Mouse (Mus musculus): ENCODE results near the gene Jak3.
"Not testable (repeated sequence)": the region's sequence is repeated elsewhere in the genome, so short reads cannot be mapped to it uniquely, and the experiment has no call there.

The Jak3 gene

DNA sequence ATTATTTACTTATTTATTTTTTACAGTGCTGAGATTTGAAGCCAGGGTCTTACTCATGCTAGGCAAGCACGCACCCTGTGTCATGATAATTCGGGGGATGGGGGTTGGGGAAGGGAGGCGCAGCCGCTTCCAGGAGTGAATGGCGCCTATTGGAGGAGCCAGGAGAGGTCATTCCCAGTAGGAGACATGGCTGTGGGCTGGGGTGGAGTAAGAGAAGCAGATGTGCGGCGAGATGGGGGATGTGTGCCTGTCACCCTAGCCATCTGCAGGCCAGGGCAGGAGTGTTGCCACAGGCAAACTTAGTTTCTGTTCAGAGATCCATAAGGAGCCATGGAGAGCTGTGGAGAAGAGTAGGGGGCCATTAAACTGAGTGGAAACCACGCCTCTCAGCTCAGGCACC lies 11.5 kb downstream of the Jak3 start:
- DNase-seq = no peak

- no peak for DNase-seq
Measured at GRCm38 (mm10) chr8:71689028-71689427, 12.9 kb downstream of the Jak3 start, which contains the start of gene Insl3. Gene Insl3 (plus strand): TSS chr8:71689214.

DNA sequence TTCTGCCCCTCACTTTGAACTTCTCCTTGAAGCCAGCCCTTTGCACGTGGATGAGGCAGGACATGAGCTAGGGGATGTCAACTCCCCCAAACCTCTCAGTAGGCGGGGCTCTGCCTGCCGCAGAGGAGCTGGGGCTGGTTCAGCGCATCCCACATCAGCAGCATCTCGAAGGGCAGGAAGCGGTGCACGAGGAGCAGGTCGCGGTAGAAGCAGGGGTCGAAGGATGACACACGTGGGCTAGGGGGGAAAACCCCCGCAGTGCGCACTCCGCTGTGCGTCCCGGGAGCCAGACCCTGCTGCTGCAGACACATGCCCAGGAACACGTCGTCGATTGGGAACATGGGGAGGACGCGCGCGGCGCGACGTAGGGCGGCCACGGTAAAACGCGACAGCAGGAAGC lies 16.4 kb downstream of the Jak3 start:
- no peak for DNase-seq

DNA sequence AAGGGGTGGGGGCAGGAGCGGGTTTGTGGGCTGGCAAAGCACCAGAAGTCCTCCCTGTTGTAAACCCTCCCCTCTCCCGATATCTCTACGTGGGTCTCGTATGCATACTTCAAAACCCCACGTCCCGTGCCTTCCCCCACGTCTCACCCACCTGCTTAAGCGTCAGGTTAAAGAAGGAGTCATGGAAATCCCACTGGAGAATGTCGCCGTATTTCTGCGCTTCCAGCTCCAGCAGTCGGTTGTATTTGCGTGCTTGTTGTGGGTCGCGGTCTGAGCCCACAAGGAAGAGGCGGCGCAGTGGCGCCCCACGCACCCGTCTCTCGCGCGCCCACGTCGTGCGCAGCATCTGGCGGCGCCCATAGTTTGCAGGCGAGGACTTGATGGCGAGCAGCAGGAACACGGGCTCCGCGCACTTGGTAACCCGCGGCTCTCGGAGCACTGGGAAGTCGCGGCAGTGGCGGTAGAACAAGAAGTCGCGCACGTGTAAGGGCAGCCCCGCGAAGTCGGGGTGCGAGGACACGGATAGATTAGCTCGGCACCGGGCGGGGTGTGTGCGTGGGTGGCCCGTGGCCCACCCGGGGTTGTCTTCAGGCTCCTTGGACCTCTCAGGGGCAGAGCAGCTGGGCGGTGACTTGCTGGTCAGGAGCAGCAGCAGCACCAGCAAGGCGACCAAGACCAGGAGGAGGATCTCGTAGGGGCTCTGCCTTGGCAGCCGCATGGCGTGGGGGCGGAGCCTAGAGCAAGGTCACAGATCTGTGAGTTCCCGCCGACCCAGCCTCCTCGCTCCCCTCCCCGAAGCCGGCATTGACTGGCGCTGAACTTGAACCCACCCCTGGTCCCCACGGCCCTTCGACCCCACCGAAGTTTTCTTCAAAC lies 17.3 kb downstream of the Jak3 start:
- no peak for DNase-seq

DNA sequence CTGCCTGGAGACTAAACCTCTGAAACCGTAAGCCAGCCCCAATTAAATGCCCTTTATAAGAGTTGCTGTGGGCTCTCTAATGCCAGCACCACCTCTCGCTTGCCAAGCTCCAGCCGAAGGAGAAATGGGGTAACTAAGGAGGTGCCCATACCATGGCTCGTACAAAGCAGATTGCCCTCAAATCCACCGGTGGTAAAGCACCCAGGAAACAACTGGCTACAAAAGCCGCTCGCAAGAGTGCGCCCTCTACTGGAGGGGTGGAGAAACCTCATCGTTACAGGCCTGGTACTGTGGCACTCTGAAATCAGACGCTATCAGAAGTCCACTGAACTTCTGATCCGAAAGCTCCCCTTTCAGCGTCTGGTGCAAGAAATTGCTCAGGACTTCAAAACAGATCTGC lies 19.4 kb downstream of the Jak3 start:
- DNase-seq = not testable (repeated sequence)

GRCm38 (mm10) chr8:71700493-71701269 lies 24.6 kb downstream of the Jak3 start:
- DNase-seq = no peak

GRCm38 (mm10) chr8:71701414-71702086 lies 25.5 kb downstream of the Jak3 start, which contains the start of gene B3gnt3:
Gene B3gnt3 (minus strand): TSS chr8:71701789.
- no peak for DNase-seq

- no peak for DNase-seq
Measured at GRCm38 (mm10) chr8:71702087-71702432, 26.0 kb downstream of the Jak3 start.

GRCm38 (mm10) chr8:71702923-71703322 lies 26.8 kb downstream of the Jak3 start:
- DNase-seq = no peak

- not testable (repeated sequence) for DNase-seq
Measured at GRCm38 (mm10) chr8:71703400-71703799, 27.3 kb downstream of the Jak3 start.

GRCm38 (mm10) chr8:71707874-71708273 lies 31.8 kb downstream of the Jak3 start:
- no peak for DNase-seq

- no peak for DNase-seq
Measured at GRCm38 (mm10) chr8:71709134-71709799, 33.2 kb downstream of the Jak3 start.

DNA sequence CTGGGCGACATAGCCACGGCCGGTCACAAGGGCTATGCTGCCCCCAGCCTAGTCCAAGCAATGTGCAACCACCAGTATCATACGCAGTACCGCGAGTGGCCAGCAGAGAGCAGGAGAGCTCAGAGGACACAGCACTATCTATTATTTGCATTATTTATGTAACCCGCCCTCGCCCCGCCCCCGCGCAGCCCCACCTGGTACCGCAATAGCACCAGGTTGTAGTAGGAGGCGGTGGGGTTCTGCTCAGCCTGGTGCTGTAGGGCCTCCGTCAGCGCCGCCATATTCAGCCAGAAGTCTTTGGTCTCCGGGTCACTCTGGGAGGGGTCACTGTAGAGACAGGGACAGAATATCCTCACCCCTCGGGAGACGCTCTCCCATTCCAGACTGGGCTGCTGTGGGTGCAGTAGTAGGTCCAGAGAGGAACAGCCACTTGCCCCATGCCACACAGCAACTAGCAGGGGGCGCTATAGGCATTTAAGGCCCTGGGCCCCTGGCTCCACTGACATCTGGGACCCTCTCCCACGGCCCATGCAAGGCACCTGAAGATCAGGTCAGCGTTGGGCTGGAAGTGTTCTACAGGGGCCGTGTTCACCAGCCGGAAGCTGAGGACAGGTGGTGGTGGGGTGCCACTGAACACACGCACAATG lies 33.8 kb downstream of the Jak3 start:
- peak; percentile 90 for DNase-seq

DNA sequence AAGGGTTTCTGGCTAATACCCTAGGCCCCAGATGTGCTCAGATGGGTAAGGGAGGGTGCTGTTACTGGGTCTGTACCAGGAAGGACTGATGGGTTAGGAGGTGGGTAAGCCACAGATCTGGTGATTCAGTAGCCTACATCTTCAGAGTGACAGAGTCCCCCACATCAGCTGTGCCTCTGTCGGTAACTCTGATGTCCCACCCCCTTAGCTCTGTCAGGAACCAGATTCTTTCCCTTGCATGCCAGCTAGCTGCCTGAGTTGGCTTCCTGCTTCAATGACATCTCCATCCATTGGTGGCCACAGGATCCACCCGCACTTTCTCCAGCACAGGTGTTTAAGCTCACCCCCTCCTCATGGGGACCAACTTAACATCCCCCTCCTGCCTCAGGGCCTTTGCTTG lies 35.5 kb downstream of the Jak3 start:
- DNase-seq = no peak

DNA sequence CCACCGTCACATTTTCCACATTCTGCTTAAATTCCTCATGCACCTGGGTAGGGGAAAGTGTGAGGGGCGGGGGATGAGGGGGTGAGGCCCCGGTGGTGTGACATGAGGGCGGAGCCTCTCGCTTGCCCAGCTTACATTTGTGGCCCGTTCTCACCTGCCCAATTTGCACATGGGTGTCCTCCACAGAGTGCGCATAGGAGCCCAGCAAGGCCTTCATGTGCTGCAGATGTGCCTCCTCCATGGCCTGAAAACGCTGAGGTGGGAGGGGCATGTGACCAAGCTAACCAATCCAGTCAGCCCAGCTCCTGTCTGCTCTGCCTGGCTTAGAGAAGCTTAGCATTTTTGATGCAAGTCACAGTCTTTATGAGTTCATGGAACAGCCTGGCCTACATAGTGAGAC lies 39.4 kb downstream of the Jak3 start:
- DNase-seq = no peak

- no peak for DNase-seq
Measured at GRCm38 (mm10) chr8:71716561-71717053, 40.5 kb downstream of the Jak3 start.

- no peak for DNase-seq
Measured at GRCm38 (mm10) chr8:71717096-71717495, 41.0 kb downstream of the Jak3 start.

DNA sequence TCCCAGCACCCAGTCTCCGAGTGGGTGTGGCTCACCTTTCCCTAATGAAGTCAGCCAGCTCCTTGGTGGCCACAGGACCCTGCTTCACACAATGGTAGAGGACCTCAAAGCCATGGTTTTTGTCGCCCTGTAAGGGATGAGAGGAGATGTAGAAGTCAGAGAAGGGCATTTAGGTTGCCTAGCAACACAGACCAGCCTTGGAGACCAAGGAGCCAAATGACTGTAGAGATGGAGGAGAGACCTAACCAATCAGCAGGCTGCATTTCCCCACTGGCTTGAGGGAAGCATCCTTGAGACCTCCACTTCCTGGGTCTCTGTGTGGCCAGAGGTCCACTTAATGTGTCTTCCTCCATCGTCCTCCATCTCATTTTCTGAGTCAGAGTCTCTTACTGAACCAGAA lies 42.2 kb downstream of the Jak3 start:
- no peak for DNase-seq

DNA sequence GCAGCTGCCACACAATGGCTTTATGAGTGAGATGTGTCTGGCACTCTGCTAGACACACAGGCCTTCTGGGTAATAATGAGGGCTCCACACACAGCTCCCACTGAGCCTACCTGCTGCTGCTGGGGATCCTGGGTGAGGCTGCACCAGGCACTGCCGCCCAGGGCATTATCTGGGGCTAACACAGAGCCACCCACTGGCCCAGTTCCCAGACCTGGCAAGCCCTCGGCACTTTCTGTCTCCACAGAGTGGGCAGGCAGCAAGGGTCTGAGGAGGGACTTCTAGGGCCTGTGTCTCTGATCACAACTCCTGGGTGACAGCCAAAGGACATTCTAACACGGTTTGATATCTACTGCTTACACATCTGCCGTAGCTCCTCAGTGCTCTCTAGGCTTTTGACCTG lies 43.1 kb downstream of the Jak3 start:
- DNase-seq = peak; percentile 57

DNA sequence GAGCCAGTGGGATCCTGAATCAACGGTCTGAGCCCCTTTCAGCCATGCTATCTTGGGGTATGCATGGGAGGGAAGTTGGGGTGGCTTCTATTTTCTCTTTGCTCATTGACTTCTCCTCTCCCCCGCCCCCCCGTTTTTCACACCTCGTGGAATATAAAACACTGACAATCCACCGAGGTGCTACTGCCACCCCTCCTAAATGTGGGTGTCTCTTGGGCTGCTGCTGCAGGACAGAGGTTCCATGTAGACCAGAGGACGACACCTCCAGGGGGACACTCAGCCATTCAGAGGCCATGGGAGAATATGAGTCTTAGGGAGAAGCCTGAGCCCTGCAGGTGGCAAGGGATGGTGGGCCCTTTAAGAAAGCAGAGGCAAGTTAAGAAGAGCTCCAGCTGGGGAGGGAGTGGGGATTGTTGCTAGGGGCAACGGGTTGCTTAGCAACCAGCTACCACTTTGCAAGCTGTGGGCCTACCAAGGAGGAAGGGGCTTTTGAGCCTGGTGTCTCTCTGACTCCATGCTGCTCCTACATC lies 43.9 kb downstream of the Jak3 start:
- no peak for DNase-seq

- DNase-seq = no peak
Measured at GRCm38 (mm10) chr8:71723047-71723551, 47.0 kb downstream of the Jak3 start.

DNA sequence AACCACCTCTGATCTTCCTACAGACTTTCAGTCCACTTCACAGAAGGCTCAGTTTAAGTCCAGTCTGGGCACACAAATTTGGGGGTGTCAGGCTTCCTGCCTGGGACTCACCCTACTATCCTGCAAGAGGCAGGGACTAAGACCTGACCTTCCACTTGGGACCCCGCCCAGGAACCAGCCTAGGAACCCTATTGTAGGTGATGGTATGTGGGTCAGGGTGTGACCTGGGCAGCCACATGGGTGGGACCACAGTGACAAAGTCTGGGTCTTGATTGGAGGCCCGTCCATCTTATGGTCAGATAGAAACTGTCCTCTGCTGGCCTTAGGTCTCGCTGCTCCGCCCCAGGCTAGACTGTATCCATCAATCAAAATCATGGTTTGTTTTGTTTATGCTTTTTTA lies 48.3 kb downstream of the Jak3 start:
- peak; percentile 57 for DNase-seq
